Mouse (Mus musculus) hindbrain, embryonic 14.5 days (tissue): ENCODE measurements at regions not wholly inside any gene's neighbourhood (a gene's known extent, or its start where the extent isn't known, plus 50 kb on each side); places are given as distances from the start of the nearest gene placed in this dataset.

Experiments used
- ATAC-seq: fragments of 200-750 bp; cut with Nextera tagmentation; 2 replicates; pipeline ENCODE4 v1.8.0; 2017; ENCODE audit warnings: moderate number of reproducible peaks, mild to moderate bottlenecking, moderate TSS enrichment, moderate library complexity; ENCODE audit not compliant: low FRiP score
- DNase-seq: peaks from one replicate; pipeline ENCODE4 v3.0.0-alpha.2; 2015; ENCODE audit warnings: low spot score
- H3K27ac ChIP-seq: fragments of 300-500 bp; sonication (generic); 2 replicates; pipeline ENCODE4 v1.5.1; 2014; ENCODE audit warnings: mild to moderate bottlenecking, moderate library complexity
- H3K27me3 ChIP-seq: fragments of 300-500 bp; sonication (generic); 2 replicates; pipeline ENCODE4 v1.6.1; 2014; ENCODE audit warnings: mild to moderate bottlenecking, low read length, mixed read lengths; ENCODE audit not compliant: control insufficient read depth, insufficient read depth
- H3K36me3 ChIP-seq: fragments of 300-500 bp; sonication (generic); replicated peaks from 2 replicates; pipeline ENCODE4 v1.6.1; 2014; ENCODE audit not compliant: control insufficient read depth, insufficient read depth
- H3K4me1 ChIP-seq: fragments of 300-500 bp; sonication (generic); replicated peaks from 2 replicates; pipeline ENCODE4 v1.6.1; 2014; ENCODE audit warnings: antibody characterized with exemption, low read length, mixed read lengths; ENCODE audit not compliant: control insufficient read depth, insufficient read depth
- H3K4me2 ChIP-seq: fragments of 300-500 bp; sonication (generic); replicated peaks from 2 replicates; pipeline ENCODE4 v1.6.1; 2014; ENCODE audit warnings: mild to moderate bottlenecking, moderate library complexity
- H3K4me3 ChIP-seq: fragments of 300-500 bp; sonication (generic); replicated peaks from 2 replicates; pipeline ENCODE4 v1.5.1; 2014; ENCODE audit warnings: mild to moderate bottlenecking, low read length
- H3K9ac ChIP-seq: fragments of 300-500 bp; sonication (generic); 2 replicates; pipeline ENCODE4 v1.6.1; 2014
- H3K9me3 ChIP-seq: fragments of 300-500 bp; sonication (generic); 2 replicates; pipeline ENCODE4 v1.6.1; 2016; ENCODE audit warnings: low read length; ENCODE audit not compliant: control insufficient read depth
- WGBS: fragments of 180-500 bp; shearing (Covaris S2); extraction: QIAGEN DNeasy Blood & Tissue Kit; methylation state at CpG from one replicate; pipeline ENCODE4 v1.1.7; 2014; 5-methylcytosine and 5-hydroxymethylcytosine counted together

GRCm38 (mm10) chr3:8098291-8098690 is 1478.0 kb upstream of the 1700008P02Rik start:
- Histone ChIP-seq H3K9me3 (no peaks in the 10 kb centered on the region), H3K9ac (no peak overlapping the region), H3K4me1 (no peaks in the 10 kb centered on the region), H3K4me3 (no peak overlapping the region), H3K27ac (no peak overlapping the region), H3K4me2 (no peak overlapping the region), H3K36me3 (no peaks in the 10 kb centered on the region), H3K27me3 (no peaks in the 10 kb centered on the region)
- WGBS: 77% methylated on average over 1 of the region's 1 CpGs
- DNase-seq: no peak
- ATAC-seq: no peak

- no peak overlapping the region for H3K9ac ChIP-seq
- H3K36me3 ChIP-seq: no peaks in the 10 kb centered on the region
- H3K27me3 ChIP-seq: no peaks in the 10 kb centered on the region
- H3K4me1 ChIP-seq: no peaks in the 10 kb centered on the region
- no peak for DNase-seq
- H3K4me2 ChIP-seq: no peak overlapping the region
- WGBS: 77% methylated on average over 2 of the region's 2 CpGs
- H3K9me3 ChIP-seq: no peaks in the 10 kb centered on the region
- H3K27ac ChIP-seq: no peak overlapping the region
- no peak for ATAC-seq
- no peak overlapping the region for H3K4me3 ChIP-seq
Observed at GRCm38 (mm10) chr3:8084749-8085148, 1464.5 kb upstream of the 1700008P02Rik start.

DNA sequence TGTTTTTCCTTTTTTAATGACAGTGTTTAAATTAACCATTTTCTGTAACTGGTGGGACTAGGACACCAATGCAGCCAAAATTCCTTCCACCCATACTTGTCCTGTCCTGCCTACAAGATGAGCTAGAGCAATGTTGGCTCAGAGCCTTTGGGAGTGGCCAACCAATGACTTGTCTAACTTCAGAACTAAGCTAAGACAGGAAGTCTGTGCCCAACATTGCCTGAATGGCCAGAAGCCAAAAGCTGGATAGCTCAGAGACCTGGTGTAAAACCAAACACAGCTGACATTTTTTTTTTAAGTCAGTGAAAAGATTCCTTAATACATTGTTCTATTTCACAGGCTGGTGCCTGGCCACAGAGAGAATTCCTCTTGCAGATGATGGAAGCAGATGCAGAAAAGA is 1433.5 kb upstream of the 1700008P02Rik start:
- Histone ChIP-seq H3K4me3 (no peak overlapping the region), H3K4me2 (no peak overlapping the region), H3K9ac (no peak overlapping the region), H3K27ac (no peak overlapping the region), H3K36me3 (no peaks in the 10 kb centered on the region), H3K9me3 (no peaks in the 10 kb centered on the region), H3K4me1 (no peaks in the 10 kb centered on the region), H3K27me3 (no peaks in the 10 kb centered on the region)
- DNase-seq (no peak), ATAC-seq (no peak)

DNA sequence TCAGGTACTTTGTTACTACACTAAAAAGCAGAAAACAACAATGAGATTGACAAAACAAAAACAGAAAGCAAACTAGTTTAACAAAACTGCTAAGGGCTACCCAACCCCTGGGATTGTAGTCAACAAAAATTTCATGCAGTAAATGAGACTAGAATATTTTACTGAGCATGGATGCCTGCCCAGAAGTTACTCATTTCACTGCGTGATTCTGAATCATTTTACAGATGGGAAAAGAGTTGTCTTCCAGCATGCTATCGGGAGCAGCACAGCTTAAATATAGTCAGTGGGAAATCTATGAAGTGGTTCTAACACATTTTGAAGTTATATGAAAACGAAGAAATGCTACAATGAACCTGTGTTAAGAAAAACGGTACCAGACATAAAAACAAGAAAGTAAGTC is 1430.9 kb upstream of the 1700008P02Rik start:
- Histone ChIP-seq H3K4me3 (no peak overlapping the region), H3K4me2 (no peak overlapping the region), H3K9ac (no peak overlapping the region), H3K9me3 (no peaks in the 10 kb centered on the region), H3K27me3 (no peaks in the 10 kb centered on the region), H3K36me3 (no peaks in the 10 kb centered on the region), H3K27ac (no peak overlapping the region), H3K4me1 (no peaks in the 10 kb centered on the region)
- DNase-seq (no peak), ATAC-seq (no peak)
- 89% methylated on average over 4 of the region's 4 CpGs for WGBS

GRCm38 (mm10) chr3:8049706-8050105 is 1429.5 kb upstream of the 1700008P02Rik start:
- H3K4me3 ChIP-seq: no peak overlapping the region
- H3K9ac ChIP-seq: no peak overlapping the region
- WGBS: 68% methylated on average over 1 of the region's 1 CpGs
- H3K27me3 ChIP-seq: no peaks in the 10 kb centered on the region
- DNase-seq (no peak), ATAC-seq (no peak)
- H3K36me3 ChIP-seq: no peaks in the 10 kb centered on the region
- no peaks in the 10 kb centered on the region for H3K9me3 ChIP-seq
- no peaks in the 10 kb centered on the region for H3K4me1 ChIP-seq
- H3K27ac ChIP-seq: no peak overlapping the region
- no peak overlapping the region for H3K4me2 ChIP-seq

GRCm38 (mm10) chr3:8046348-8046747 is 1426.1 kb upstream of the 1700008P02Rik start:
- 68% methylated on average over 3 of the region's 3 CpGs for WGBS
- Histone ChIP-seq H3K27me3 (no peaks in the 10 kb centered on the region), H3K9me3 (no peaks in the 10 kb centered on the region), H3K4me3 (no peak overlapping the region), H3K36me3 (no peaks in the 10 kb centered on the region), H3K4me2 (no peak overlapping the region), H3K4me1 (no peaks in the 10 kb centered on the region), H3K27ac (no peak overlapping the region), H3K9ac (no peak overlapping the region)
- no peak for ATAC-seq
- DNase-seq: no peak

- no peak for DNase-seq
- H3K27me3 ChIP-seq: no peaks in the 10 kb centered on the region
- H3K27ac ChIP-seq: no peak overlapping the region
- no peak overlapping the region for H3K4me3 ChIP-seq
- no peaks in the 10 kb centered on the region for H3K36me3 ChIP-seq
- H3K4me1 ChIP-seq: 0 out of 2 replicates have a peak, but pooled peaks cover 6% of the 10 kb centered on the region
- no peak overlapping the region for H3K4me2 ChIP-seq
- WGBS: 24% methylated on average over 1 of the region's 1 CpGs
- no peak overlapping the region for H3K9ac ChIP-seq
- H3K9me3 ChIP-seq: no peaks in the 10 kb centered on the region
- no peak for ATAC-seq
Observed at GRCm38 (mm10) chr3:8036697-8037096, 1416.5 kb upstream of the 1700008P02Rik start.

GRCm38 (mm10) chr3:8035091-8035729 is 1415.0 kb upstream of the 1700008P02Rik start:
- ATAC-seq: no peak
- WGBS: 71% methylated on average over 14 of the region's 14 CpGs

GRCm38 (mm10) chr3:8026325-8027017 is 1406.2 kb upstream of the 1700008P02Rik start:
- no peak overlapping the region for H3K4me2 ChIP-seq
- no peak overlapping the region for H3K27ac ChIP-seq
- H3K9me3 ChIP-seq: no peaks in the 10 kb centered on the region
- no peaks in the 10 kb centered on the region for H3K27me3 ChIP-seq
- no peaks in the 10 kb centered on the region for H3K4me1 ChIP-seq
- H3K9ac ChIP-seq: no peak overlapping the region
- no peak overlapping the region for H3K4me3 ChIP-seq
- no peak for ATAC-seq
- DNase-seq: no peak
- WGBS: 86% methylated on average over 4 of the region's 4 CpGs
- H3K36me3 ChIP-seq: no peaks in the 10 kb centered on the region

More at GRCm38 (mm10) chr3:8035091-8035729, 1415.0 kb upstream of the 1700008P02Rik start:
- Histone ChIP-seq H3K4me2 (no peak overlapping the region), H3K27me3 (no peaks in the 10 kb centered on the region), H3K9ac (no peak overlapping the region), H3K4me3 (no peak overlapping the region), H3K4me1 (0 out of 2 replicates have a peak, but pooled peaks cover 6% of the 10 kb centered on the region), H3K9me3 (no peaks in the 10 kb centered on the region), H3K36me3 (no peaks in the 10 kb centered on the region), H3K27ac (no peak overlapping the region)
- no peak for DNase-seq
